Mouse (Mus musculus) CH12.LX (cell line): ENCODE results near the gene Unc93b1. TPM values are rescaled to one million over a fixed set of nuclear protein-coding genes. Genes with fewer than 3 reads are reported as not detected.

Experiments
- DNase-seq: peaks from one replicate; pipeline ENCODE4 v3.0.0-alpha.2; 2013; ENCODE audit errors: extremely low read depth
- H3K27ac ChIP-seq: 2 replicates; pipeline ENCODE4 v1.5.1; 2012; ENCODE audit warnings: low read depth, mild to moderate bottlenecking, control low read depth, moderate library complexity; ENCODE audit not compliant: insufficient read depth
- H3K27me3 ChIP-seq: replicated peaks from 2 replicates; pipeline ENCODE3; 2012; ENCODE audit warnings: inconsistent platforms
- H3K36me3 ChIP-seq, 2 experiments: replicated peaks in 1 of 2; 2 replicates each; pipeline versions ENCODE3 to v1.6.1; 2012; ENCODE audit warnings: inconsistent platforms in 1 of 2, low read length in 1 of 2, mild to moderate bottlenecking in 1 of 2, mixed read lengths in 1 of 2, moderate library complexity in 1 of 2; ENCODE audit not compliant: control insufficient read depth in 1 of 2, insufficient read depth in 1 of 2
- H3K4me1 ChIP-seq, 2 experiments: 2 replicates each; pipeline ENCODE4 v1.6.1; 2012; ENCODE audit warnings: inconsistent platforms in 1 of 2, moderate library complexity in 1 of 2; ENCODE audit not compliant: insufficient read depth in 2 of 2, control insufficient read depth in 1 of 2
- H3K4me2 ChIP-seq: 2 replicates; pipeline ENCODE4 v1.6.1; 2012; ENCODE audit warnings: low read depth, mild to moderate bottlenecking, control low read depth; ENCODE audit not compliant: poor library complexity, insufficient read depth, severe bottlenecking
- H3K4me3 ChIP-seq, 3 experiments: fragments of 150-350 bp in 1 of 3; sonication (generic) in 1 of 3; replicated peaks in 1 of 3; 2 replicates each; pipeline versions ENCODE3 to v1.5.1; 2011 to 2012; ENCODE audit warnings: low read depth in 2 of 3, low read length in 2 of 3, mild to moderate bottlenecking in 2 of 3, moderate library complexity in 2 of 3, control low read depth in 1 of 3, improper control_type of control experiment in 1 of 3, inconsistent platforms in 1 of 3, mixed read lengths in 1 of 3; ENCODE audit not compliant: poor library complexity in 1 of 3
- H3K79me2 ChIP-seq: replicated peaks from 2 replicates; pipeline ENCODE4 v1.6.1; 2012; ENCODE audit warnings: mild to moderate bottlenecking, moderate library complexity; ENCODE audit not compliant: control insufficient read depth, poor library complexity, insufficient read depth, severe bottlenecking; ENCODE audit errors: extremely low read depth
- H3K9ac ChIP-seq: 2 replicates; pipeline ENCODE4 v1.6.1; 2012; ENCODE audit warnings: low read depth, mild to moderate bottlenecking, control low read depth, moderate library complexity; ENCODE audit not compliant: insufficient read depth
- H3K9me3 ChIP-seq: replicated peaks from 2 replicates; pipeline ENCODE3; 2012; ENCODE audit warnings: low read length, inconsistent platforms, mixed read lengths
- BHLHE40 ChIP-seq: IDR thresholded peaks from 2 replicates; pipeline ENCODE4 v1.6.1; 2011; ENCODE audit warnings: mild to moderate bottlenecking, low read depth, low read length, improper control_type of control experiment
- CHD1 ChIP-seq: IDR thresholded peaks from 2 replicates; pipeline ENCODE4 v1.6.1; 2012; ENCODE audit warnings: low read depth, low read length, improper control_type of control experiment, inconsistent platforms
- CHD2 ChIP-seq: IDR thresholded peaks from 2 replicates; pipeline ENCODE4 v1.6.1; 2011; ENCODE audit warnings: low read length, improper control_type of control experiment
- EP300 ChIP-seq: IDR thresholded peaks from 2 replicates; pipeline ENCODE4 v1.6.1; 2011; ENCODE audit warnings: low read length, improper control_type of control experiment
- ETS1 ChIP-seq: conservative IDR thresholded peaks from 2 replicates; pipeline ENCODE4 v1.6.1; 2012; ENCODE audit warnings: low read depth, mild to moderate bottlenecking, inconsistent platforms, low read length, improper control_type of control experiment, moderate library complexity
- HCFC1 ChIP-seq: IDR thresholded peaks from 2 replicates; pipeline ENCODE4 v1.6.1; 2012; ENCODE audit warnings: low read depth, mild to moderate bottlenecking, inconsistent platforms, low read length, improper control_type of control experiment
- IRF4 ChIP-seq: IDR thresholded peaks from 2 replicates; pipeline ENCODE4 v1.6.1; 2014; ENCODE audit warnings: low read depth, mild to moderate bottlenecking, inconsistent platforms, low read length, improper control_type of control experiment
- JUN ChIP-seq: IDR thresholded peaks from 2 replicates; pipeline ENCODE4 v1.6.1; 2011; ENCODE audit warnings: low read depth, mild to moderate bottlenecking, low read length, improper control_type of control experiment, moderate library complexity; ENCODE audit not compliant: insufficient read depth
- KAT2A ChIP-seq: IDR thresholded peaks from 2 replicates; pipeline ENCODE4 v1.6.1; 2012; ENCODE audit warnings: low read length, improper control_type of control experiment, inconsistent platforms; ENCODE audit not compliant: insufficient replicate concordance
- MAFK ChIP-seq: IDR thresholded peaks from 2 replicates; pipeline ENCODE4 v1.6.1; 2011; ENCODE audit warnings: low read length, improper control_type of control experiment; ENCODE audit not compliant: insufficient replicate concordance
- MAX ChIP-seq: IDR thresholded peaks from 2 replicates; pipeline ENCODE4 v1.6.1; 2011; ENCODE audit warnings: low read length, improper control_type of control experiment
- MEF2A ChIP-seq: IDR thresholded peaks from 2 replicates; pipeline ENCODE4 v1.6.1; 2014; ENCODE audit warnings: low read depth, mild to moderate bottlenecking, inconsistent platforms, low read length, improper control_type of control experiment, borderline replicate concordance
- MXI1 ChIP-seq: IDR thresholded peaks from 2 replicates; pipeline ENCODE4 v1.6.1; 2011; ENCODE audit warnings: mild to moderate bottlenecking, low read depth, low read length, improper control_type of control experiment
- NELFE ChIP-seq: IDR thresholded peaks from 2 replicates; pipeline ENCODE4 v1.6.1; 2011; ENCODE audit warnings: low read depth, low read length, improper control_type of control experiment
- NRF1 ChIP-seq: IDR thresholded peaks from 2 replicates; pipeline ENCODE4 v1.6.1; 2014; ENCODE audit warnings: low read depth, mild to moderate bottlenecking, inconsistent platforms, low read length, improper control_type of control experiment, moderate library complexity
- PAX5 ChIP-seq: IDR thresholded peaks from 2 replicates; pipeline ENCODE4 v1.6.1; 2012; ENCODE audit warnings: low read length, inconsistent platforms, mixed read lengths
- RAD21 ChIP-seq: IDR thresholded peaks from 2 replicates; pipeline ENCODE4 v1.6.1; 2011; ENCODE audit warnings: low read depth, mild to moderate bottlenecking, low read length, improper control_type of control experiment, moderate library complexity
- RCOR1 ChIP-seq: conservative IDR thresholded peaks from 2 replicates; pipeline ENCODE4 v1.6.1; 2012; ENCODE audit warnings: low read depth, mild to moderate bottlenecking, inconsistent platforms, low read length, improper control_type of control experiment
- SIN3A ChIP-seq: IDR thresholded peaks from 2 replicates; pipeline ENCODE4 v1.6.1; 2012; ENCODE audit warnings: low read length, improper control_type of control experiment, inconsistent platforms
- SMC3 ChIP-seq: IDR thresholded peaks from 2 replicates; pipeline ENCODE4 v1.6.1; 2011; ENCODE audit warnings: low read depth, low read length, improper control_type of control experiment
- TCF12 ChIP-seq: IDR thresholded peaks from 2 replicates; pipeline ENCODE4 v1.6.1; 2014; ENCODE audit warnings: low read depth, mild to moderate bottlenecking, inconsistent platforms, low read length, improper control_type of control experiment
- USF2 ChIP-seq: conservative IDR thresholded peaks from 2 replicates; pipeline ENCODE4 v1.6.1; 2011; ENCODE audit warnings: low read depth, low read length, improper control_type of control experiment
- ZC3H11A ChIP-seq: IDR thresholded peaks from 2 replicates; pipeline ENCODE4 v1.6.1; 2012; ENCODE audit warnings: low read depth, mild to moderate bottlenecking, inconsistent platforms, low read length, improper control_type of control experiment
- ZKSCAN1 ChIP-seq: IDR thresholded peaks from 2 replicates; pipeline ENCODE4 v1.6.1; 2012; ENCODE audit warnings: low read depth, inconsistent platforms, low read length, improper control_type of control experiment, borderline replicate concordance
- ZMIZ1 ChIP-seq: IDR thresholded peaks from 2 replicates; pipeline ENCODE4 v1.6.1; 2012; ENCODE audit warnings: low read depth, mild to moderate bottlenecking, inconsistent platforms, low read length, improper control_type of control experiment
- ZNF384 ChIP-seq: IDR thresholded peaks from 2 replicates; pipeline ENCODE4 v1.6.1; 2012; ENCODE audit warnings: low read depth, low read length, improper control_type of control experiment, inconsistent platforms
- dilution Hi-C: fragments of 300-500 bp; cut with MboI; formaldehyde crosslinking; loops from 2 replicates; pipeline ENCODE4 v1.14.3; 2020; ENCODE audit warnings: low sequenced_read_pairs; ENCODE audit not compliant: extremely low pct_unique_long_range_greater_than_20kb, extremely low pct_ligation_motif_present
- in situ Hi-C: fragments of 300-500 bp; cut with MboI; formaldehyde crosslinking; loops from 3 replicates; pipeline ENCODE4 v1.14.3; 2019; ENCODE audit warnings: low sequenced_read_pairs, low pct_ligation_motif_present, low pct_unique_long_range_greater_than_20kb, mixed read lengths
- polyA plus RNA-seq: library from polyadenylated mRNA; unstranded; fragments of >175 nt; gene quantifications from 2 replicates; pipeline ENCODE4 v1.2.1, GENCODE M21; 2012; ENCODE audit warnings: low read depth; ENCODE audit not compliant: insufficient read length
- total RNA-seq, 2 experiments: library from RNA; depleted of rRNA; stranded (reverse); fragments of 300-350 nt in 1 of 2; fragments of >200 nt in 1 of 2; gene quantifications; 2 replicates each; pipeline ENCODE4 v1.2.3; 2012 to 2014

Unc93b1 gene
- total and polyA plus RNA-seq, 3 experiments = 82.3 to 117 (median 84.7) TPM

GRCm38 (mm10) chr19:3935896-3936850, 1.2 kb downstream of the Unc93b1 start (continued):
- TF ChIP-seq MEF2A = peak; percentile 91

GRCm38 (mm10) chr19:3942315-3942714, 7.3 kb downstream of the Unc93b1 start:
- H3K36me3 ChIP-seq = peaks cover 24 to 70% of the 10 kb centered on the region in 2 experiments
- no peak overlapping the region for H3K27ac ChIP-seq
- H3K4me2 ChIP-seq = no peak overlapping the region
- no peak for TF ChIP-seq MAX
- TF ChIP-seq, all 38 proteins: peak for 0
- in situ Hi-C loops = loop anchor here (5.0 kb wide), 1 partner anchor 35 kb away; the partner anchor contains the start of gene Tcirg1
- no peak for DNase-seq
- dilution Hi-C loops = no loop called here
- peaks cover 24 to 77% of the 10 kb centered on the region in 2 experiments for H3K4me1 ChIP-seq
- no peaks in the 10 kb centered on the region for H3K9me3 ChIP-seq
- no peak overlapping the region for H3K9ac ChIP-seq
- H3K79me2 ChIP-seq = no peaks in the 10 kb centered on the region
- H3K27me3 ChIP-seq = no peaks in the 10 kb centered on the region
- H3K4me3 ChIP-seq = no peak overlapping the region

DNA sequence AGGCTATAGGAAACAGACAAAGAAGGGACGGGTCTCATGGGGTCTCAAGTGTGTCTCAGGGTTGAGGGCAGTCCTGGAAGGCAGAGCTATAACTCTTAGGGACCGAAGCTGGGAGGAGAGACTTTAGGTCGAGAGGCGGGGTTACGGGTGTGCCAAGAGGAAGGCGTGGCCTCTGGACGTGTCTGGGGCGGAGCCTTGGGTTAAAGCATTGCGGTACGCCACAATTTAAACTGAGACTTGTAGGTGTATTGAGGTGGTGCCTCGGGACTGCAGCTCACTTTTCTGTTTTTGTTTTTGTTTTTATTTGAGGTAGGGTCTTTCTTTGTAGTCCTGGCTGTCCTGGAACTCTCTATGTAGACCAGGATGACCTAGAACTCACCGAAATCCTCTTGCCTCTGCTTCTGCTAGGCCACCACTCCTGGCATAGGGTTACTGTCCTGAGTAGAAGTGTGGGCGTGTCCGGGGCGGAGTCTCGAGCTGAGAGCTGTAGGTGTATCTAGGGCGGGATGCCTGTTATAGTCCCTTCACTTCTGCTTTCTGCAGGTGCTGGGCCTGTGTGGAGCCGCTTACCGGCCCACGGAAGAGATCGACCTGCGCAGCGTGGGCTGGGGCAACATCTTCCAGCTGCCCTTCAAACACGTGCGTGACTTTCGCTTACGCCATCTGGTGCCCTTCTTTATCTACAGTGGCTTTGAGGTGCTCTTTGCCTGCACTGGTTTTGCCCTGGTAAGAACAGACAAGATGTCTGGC, 8.2 kb downstream of the Unc93b1 start:
- H3K4me2 ChIP-seq = peak overlapping the region; percentile 22; the same call in 1 of the 2 replicates
- dilution Hi-C loops = no loop called here
- peak; percentile 87 for TF ChIP-seq MXI1
- peak; percentile 47; the same call in 1 of the 2 replicates for TF ChIP-seq IRF4
- TF ChIP-seq NRF1 = peak; percentile 61
- no peak for TF ChIP-seq ZC3H11A
- no peak for TF ChIP-seq CHD1
- no peak for TF ChIP-seq NELFE
- TF ChIP-seq BHLHE40 = peak; percentile 88
- TF ChIP-seq KAT2A = no peak
- no peak for TF ChIP-seq USF2
- no peak for TF ChIP-seq CHD2
- TF ChIP-seq SMC3 = peak; percentile 47
- TF ChIP-seq ZKSCAN1 = no peak
- peak; percentile 62; the same call in 1 of the 2 replicates for TF ChIP-seq TCF12
- TF ChIP-seq PAX5 = no peak
- TF ChIP-seq RAD21 = peak; percentile 14
- TF ChIP-seq EP300 = no peak
- peak; percentile 30; the same call in 1 of the 2 replicates for TF ChIP-seq MEF2A
- no peak for TF ChIP-seq RCOR1
- TF ChIP-seq ZMIZ1 = no peak
- TF ChIP-seq MAFK = no peak
- TF ChIP-seq ETS1 = no peak; the same call in 1 of the 2 replicates
- peak; percentile 75 for TF ChIP-seq SIN3A
- TF ChIP-seq JUN = no peak
- peak; percentile 90 for TF ChIP-seq MAX
- TF ChIP-seq ZNF384 = no peak
- TF ChIP-seq HCFC1 = no peak

More for the DNA sequence above, 8.2 kb downstream of the Unc93b1 start:
- no peaks in the 10 kb centered on the region for H3K9me3 ChIP-seq
- no peaks in the 10 kb centered on the region for H3K27me3 ChIP-seq
- H3K36me3 ChIP-seq = peaks cover 31 to 73% of the 10 kb centered on the region in 2 experiments
- peaks cover 20 to 72% of the 10 kb centered on the region in 2 experiments for H3K4me1 ChIP-seq
- H3K79me2 ChIP-seq = no peaks in the 10 kb centered on the region
- peak overlapping the region; percentile 14; the same call in 1 of the 2 replicates for H3K27ac ChIP-seq
- DNase-seq = peak; percentile 86
- H3K4me3 ChIP-seq = peak overlapping the region in 2 of 3 experiments; percentile 8 to 37
- in situ Hi-C loops = loop anchor here (5.0 kb wide), 1 partner anchor 36 kb away; the partner anchor contains the start of gene Tcirg1
- H3K9ac ChIP-seq = no peak overlapping the region
